Mouse (Mus musculus): Measurements from ENCODE around the gene Cpne9.

- no peak for TF ChIP-seq EP300 (optimal IDR thresholded peaks at IDR 0.05)
- no peak; the same call in none of the 2 replicates for TF ChIP-seq CTCF (IDR thresholded peaks at IDR 0.05; ENCODE audit: low read depth)
Observed at GRCm38 (mm10) chr6:113306322-113306985, 24.3 kb downstream of the Cpne9 start.
